Mouse (Mus musculus) midbrain, embryonic 14.5 days (tissue): ENCODE results near the gene Olfr522. TPM values are rescaled to one million over a fixed set of nuclear protein-coding genes. Genes with fewer than 3 reads are reported as not detected.
A peak's percentile ranks its signal among the peaks of the same experiment; 100 is the strongest.

ENCODE experiments used
- ATAC-seq: fragments of 200-750 bp; cut with Nextera tagmentation; 2 replicates; pipeline ENCODE4 v1.8.0; 2017; ENCODE audit warnings: moderate number of reproducible peaks, moderate library complexity; ENCODE audit not compliant: low FRiP score, low TSS enrichment
- DNase-seq: peaks from one replicate; pipeline ENCODE4 v3.0.0-alpha.2; 2015
- H3K27ac ChIP-seq: fragments of 300-500 bp; sonication (generic); replicated peaks from 2 replicates; pipeline ENCODE4 v1.5.1; 2014; ENCODE audit warnings: mild to moderate bottlenecking, low read depth, low read length, moderate library complexity
- H3K27me3 ChIP-seq: fragments of 300-500 bp; sonication (generic); 2 replicates; pipeline ENCODE4 v1.6.1; 2014; ENCODE audit warnings: low read length, control low read depth, mixed read lengths; ENCODE audit not compliant: control insufficient read depth, insufficient read depth
- H3K36me3 ChIP-seq: fragments of 300-500 bp; sonication (generic); 2 replicates; pipeline ENCODE4 v1.6.1; 2014; ENCODE audit warnings: low read length, control low read depth; ENCODE audit not compliant: control insufficient read depth, insufficient read depth
- H3K4me1 ChIP-seq: fragments of 300-500 bp; sonication (generic); 2 replicates; pipeline ENCODE4 v1.6.1; 2014; ENCODE audit warnings: mild to moderate bottlenecking, antibody characterized with exemption, low read length, control low read depth; ENCODE audit not compliant: control insufficient read depth, insufficient read depth
- H3K4me2 ChIP-seq: fragments of 300-500 bp; sonication (generic); 2 replicates; pipeline ENCODE4 v1.6.1; 2014; ENCODE audit warnings: mild to moderate bottlenecking, low read length, moderate library complexity
- H3K4me3 ChIP-seq: fragments of 300-500 bp; sonication (generic); replicated peaks from 2 replicates; pipeline ENCODE4 v1.5.1; 2014; ENCODE audit warnings: low read depth, low read length
- H3K9ac ChIP-seq: fragments of 300-500 bp; sonication (generic); replicated peaks from 2 replicates; pipeline ENCODE4 v1.6.1; 2014; ENCODE audit warnings: mild to moderate bottlenecking, low read length, moderate library complexity
- H3K9me3 ChIP-seq: fragments of 300-500 bp; sonication (generic); 2 replicates; pipeline ENCODE4 v1.6.1; 2016; ENCODE audit warnings: low read length, control low read depth, mixed read lengths; ENCODE audit not compliant: control insufficient read depth
- WGBS: fragments of 180-500 bp; shearing (Covaris S2); extraction: QIAGEN DNeasy Blood & Tissue Kit; methylation state at CpG from one replicate; pipeline ENCODE4 v1.1.7; 2014; 5-methylcytosine and 5-hydroxymethylcytosine counted together
- polyA plus RNA-seq: library from polyadenylated mRNA; unstranded; fragments of >200 nt; fragmentation: Nextera tagmentation; extraction: Ambion mirVana; gene quantifications from 2 replicates; pipeline ENCODE4 v1.2.1, GENCODE M21; 2014

Gene Olfr522
- polyA plus RNA-seq, 1 experiment from 2014 or later, result not detected

- Histone ChIP-seq H3K27me3 (no peaks in the 10 kb centered on the region), H3K9ac (no peak overlapping the region), H3K4me3 (no peak overlapping the region), H3K9me3 (no peaks in the 10 kb centered on the region), H3K36me3 (no peaks in the 10 kb centered on the region), H3K4me2 (no peak overlapping the region), H3K27ac (no peak overlapping the region), H3K4me1 (no peaks in the 10 kb centered on the region)
- no peak for ATAC-seq
- WGBS, result 92% methylated on average over 2 of the region's 2 CpGs
- no peak for DNase-seq
Measured at GRCm38 (mm10) chr7:140192851-140193250, 28.3 kb upstream of the Olfr522 start.

GRCm38 (mm10) chr7:140192445-140192844 lies 27.9 kb upstream of the Olfr522 start:
- no peaks in the 10 kb centered on the region for H3K27me3 ChIP-seq
- DNase-seq (no peak), ATAC-seq (no peak)
- H3K4me2 ChIP-seq, result no peak overlapping the region
- no peak overlapping the region for H3K4me3 ChIP-seq
- H3K9ac ChIP-seq, result no peak overlapping the region
- H3K36me3 ChIP-seq, result no peaks in the 10 kb centered on the region
- WGBS, result 54% methylated on average over 2 of the region's 2 CpGs
- no peaks in the 10 kb centered on the region for H3K4me1 ChIP-seq
- H3K27ac ChIP-seq, result no peak overlapping the region
- no peaks in the 10 kb centered on the region for H3K9me3 ChIP-seq

- Histone ChIP-seq H3K36me3 (no peaks in the 10 kb centered on the region), H3K4me2 (no peak overlapping the region), H3K4me1 (no peaks in the 10 kb centered on the region), H3K27me3 (no peaks in the 10 kb centered on the region), H3K4me3 (no peak overlapping the region), H3K27ac (no peak overlapping the region), H3K9me3 (no peaks in the 10 kb centered on the region), H3K9ac (no peak overlapping the region)
- WGBS, result 90% methylated on average over 1 of the region's 1 CpGs
- ATAC-seq (no peak), DNase-seq (no peak)
Measured at GRCm38 (mm10) chr7:140190435-140190834, 25.9 kb upstream of the Olfr522 start.

GRCm38 (mm10) chr7:140188391-140189328 lies 24.1 kb upstream of the Olfr522 start:
- H3K36me3 ChIP-seq, result no peaks in the 10 kb centered on the region
- H3K9me3 ChIP-seq, result no peaks in the 10 kb centered on the region
- H3K4me2 ChIP-seq, result no peak overlapping the region
- DNase-seq (peak; percentile 75), ATAC-seq (no peak)
- no peak overlapping the region for H3K4me3 ChIP-seq
- H3K4me1 ChIP-seq, result no peaks in the 10 kb centered on the region
- H3K27ac ChIP-seq, result no peak overlapping the region
- 68% methylated on average over 4 of the region's 4 CpGs for WGBS
- no peak overlapping the region for H3K9ac ChIP-seq
- no peaks in the 10 kb centered on the region for H3K27me3 ChIP-seq

GRCm38 (mm10) chr7:140187721-140188390 lies 23.3 kb upstream of the Olfr522 start:
- H3K4me1 ChIP-seq, result no peaks in the 10 kb centered on the region
- H3K9ac ChIP-seq, result no peak overlapping the region
- H3K36me3 ChIP-seq, result no peaks in the 10 kb centered on the region
- no peak overlapping the region for H3K27ac ChIP-seq
- no peak overlapping the region for H3K4me3 ChIP-seq
- no peaks in the 10 kb centered on the region for H3K27me3 ChIP-seq
- H3K4me2 ChIP-seq, result no peak overlapping the region
- no peak for DNase-seq
- no peaks in the 10 kb centered on the region for H3K9me3 ChIP-seq
- 76% methylated on average over 7 of the region's 7 CpGs for WGBS
- ATAC-seq, result no peak

- Histone ChIP-seq H3K4me3 (no peak overlapping the region), H3K9me3 (no peaks in the 10 kb centered on the region), H3K9ac (no peak overlapping the region), H3K4me2 (no peak overlapping the region), H3K27me3 (no peaks in the 10 kb centered on the region), H3K4me1 (no peaks in the 10 kb centered on the region), H3K27ac (no peak overlapping the region), H3K36me3 (no peaks in the 10 kb centered on the region)
- ATAC-seq, result no peak
- 63% methylated on average over 18 of the region's 18 CpGs for WGBS
- peak; percentile 28 for DNase-seq
Measured at GRCm38 (mm10) chr7:140186646-140187620, 22.4 kb upstream of the Olfr522 start.

GRCm38 (mm10) chr7:140184206-140184605 lies 19.6 kb upstream of the Olfr522 start:
- ATAC-seq (no peak), DNase-seq (no peak)
- Histone ChIP-seq H3K27me3 (no peaks in the 10 kb centered on the region), H3K27ac (no peak overlapping the region), H3K9me3 (no peaks in the 10 kb centered on the region), H3K9ac (no peak overlapping the region), H3K4me1 (no peaks in the 10 kb centered on the region), H3K4me2 (no peak overlapping the region), H3K36me3 (no peaks in the 10 kb centered on the region), H3K4me3 (no peak overlapping the region)
- WGBS, result 85% methylated on average over 4 of the region's 4 CpGs

GRCm38 (mm10) chr7:140180692-140181091 lies 16.1 kb upstream of the Olfr522 start:
- no peak overlapping the region for H3K4me2 ChIP-seq
- H3K4me3 ChIP-seq, result no peak overlapping the region
- 86% methylated on average over 2 of the region's 2 CpGs for WGBS
- H3K27me3 ChIP-seq, result no peaks in the 10 kb centered on the region
- H3K9me3 ChIP-seq, result no peaks in the 10 kb centered on the region
- no peaks in the 10 kb centered on the region for H3K36me3 ChIP-seq
- H3K4me1 ChIP-seq, result no peaks in the 10 kb centered on the region
- no peak overlapping the region for H3K27ac ChIP-seq
- DNase-seq (no peak), ATAC-seq (no peak)
- H3K9ac ChIP-seq, result no peak overlapping the region
